Mouse (Mus musculus) ovary, adult 18-20 months (tissue): Measurements from ENCODE around the gene Myod1.

ENCODE experiments used
- DNase-seq: peaks from one replicate; pipeline ENCODE4 v3.0.0; 2022; ENCODE audit warnings: low spot score, mixed read lengths

Gene Myod1

GRCm38 (mm10) chr7:46376172-46377007, at the start of gene Myod1:
Gene Myod1, plus strand, starts transcription at chr7:46376474.
- no peak for DNase-seq

GRCm38 (mm10) chr7:46327896-46328295, 48.4 kb upstream of the Myod1 start:
- DNase-seq: no peak

GRCm38 (mm10) chr7:46337397-46337796, 38.9 kb upstream of the Myod1 start:
- no peak for DNase-seq

DNA sequence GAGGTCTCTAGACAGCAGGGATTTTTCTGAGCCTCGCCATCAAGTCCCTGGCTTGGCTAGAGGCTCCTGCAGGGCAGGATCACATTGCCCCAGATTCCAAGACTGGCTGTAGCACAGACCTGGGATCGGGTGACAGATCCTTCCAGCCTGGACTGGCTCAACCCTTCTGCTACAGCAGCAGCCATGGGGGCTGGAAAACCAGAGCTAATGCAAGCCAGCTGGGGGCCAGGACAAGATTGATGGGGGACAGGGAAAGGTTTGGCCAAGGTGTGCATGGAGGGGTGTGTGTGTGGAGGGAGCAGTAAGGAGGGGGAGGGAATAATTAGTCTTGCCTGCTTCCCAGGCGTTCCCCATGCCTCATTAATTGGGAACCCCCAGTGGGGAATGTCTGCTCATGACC, 36.5 kb upstream of the Myod1 start:
- DNase-seq: no peak

GRCm38 (mm10) chr7:46340295-46340694, 36.0 kb upstream of the Myod1 start:
- DNase-seq: no peak

GRCm38 (mm10) chr7:46341471-46341870, 34.8 kb upstream of the Myod1 start:
- no peak for DNase-seq

- DNase-seq: no peak
Observed at GRCm38 (mm10) chr7:46347692-46348091, 28.6 kb upstream of the Myod1 start.

DNA sequence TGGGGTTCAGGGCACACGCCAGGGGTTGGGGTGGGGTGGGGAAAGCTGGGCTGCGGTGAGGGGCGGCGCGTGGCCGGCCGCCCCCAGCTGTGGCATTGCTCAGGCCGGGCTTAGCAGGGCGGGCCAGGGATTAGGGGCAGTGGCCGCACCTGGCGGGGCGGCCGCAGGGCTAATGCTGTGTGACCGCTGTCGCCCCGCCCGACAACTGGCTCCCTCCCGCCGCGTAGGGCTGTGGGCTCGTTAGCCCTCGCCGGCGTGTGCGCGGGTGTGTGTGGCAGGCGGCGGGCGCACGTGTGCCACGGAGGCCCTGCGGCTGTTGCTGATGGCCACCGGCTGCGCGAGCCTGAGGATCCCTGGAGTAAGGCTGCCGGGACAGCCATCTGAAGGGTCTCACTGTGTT, 27.5 kb upstream of the Myod1 start:
- no peak for DNase-seq

GRCm38 (mm10) chr7:46350119-46350702, 26.1 kb upstream of the Myod1 start:
- DNase-seq: no peak

DNA sequence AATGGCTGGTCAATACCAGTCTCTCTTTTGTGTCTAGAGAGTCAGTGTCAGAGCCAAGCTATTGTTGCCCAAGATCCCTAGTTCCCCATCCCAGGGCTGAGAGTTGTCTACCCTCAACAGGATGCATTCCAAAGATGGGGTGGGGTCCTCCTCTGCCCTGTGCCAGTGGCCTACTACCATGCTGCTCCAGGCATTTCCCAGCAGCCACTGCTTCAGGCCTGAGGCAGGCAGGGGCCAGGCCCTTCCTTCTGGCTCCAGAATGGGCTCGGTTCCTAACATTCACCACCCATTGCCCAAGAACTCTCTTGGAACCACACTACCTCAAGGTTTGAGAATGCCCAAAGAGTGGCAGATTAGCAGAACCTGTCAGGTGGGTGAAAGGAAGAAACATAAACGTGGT, 23.5 kb upstream of the Myod1 start:
- DNase-seq: no peak

DNA sequence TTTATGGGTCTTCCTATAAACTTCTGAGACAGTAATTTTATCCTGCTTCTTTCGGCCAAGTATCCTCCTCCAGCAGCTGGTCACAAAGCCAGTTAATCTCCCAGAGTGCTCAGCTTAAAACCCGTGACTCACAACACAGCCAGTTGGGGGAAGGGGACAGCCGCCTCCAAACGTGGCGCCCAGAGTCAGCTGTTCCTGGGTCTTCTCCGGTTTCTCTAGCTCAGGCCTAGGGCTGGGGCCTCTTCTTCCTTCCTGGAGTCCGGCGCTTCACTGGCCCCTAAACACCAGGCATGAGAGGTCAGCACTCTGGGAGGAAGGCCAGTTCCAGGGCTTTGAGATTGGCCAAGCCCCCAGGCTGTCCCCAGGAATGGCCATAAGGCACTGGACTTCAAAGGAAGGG, 23.1 kb upstream of the Myod1 start:
- DNase-seq: no peak

DNA sequence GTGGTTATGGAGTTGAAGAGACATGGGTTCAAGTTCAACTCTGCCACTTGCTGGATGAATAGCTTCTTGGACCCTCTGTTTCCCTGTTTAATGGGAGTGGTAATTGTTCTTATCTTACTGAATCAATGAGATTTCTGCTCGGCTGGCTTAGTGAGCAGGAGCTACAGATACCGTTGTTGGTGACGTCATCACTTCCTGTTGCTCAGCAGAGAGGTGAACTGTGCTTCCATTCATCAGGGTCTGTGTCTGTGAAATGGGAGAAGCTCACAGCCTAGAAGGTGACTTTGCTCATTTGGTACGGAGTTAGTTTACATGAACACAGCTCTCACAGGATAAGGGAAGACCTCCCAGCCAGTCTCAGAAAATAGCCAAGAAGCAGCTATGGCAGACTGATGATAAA, 22.4 kb upstream of the Myod1 start:
- no peak for DNase-seq

DNA sequence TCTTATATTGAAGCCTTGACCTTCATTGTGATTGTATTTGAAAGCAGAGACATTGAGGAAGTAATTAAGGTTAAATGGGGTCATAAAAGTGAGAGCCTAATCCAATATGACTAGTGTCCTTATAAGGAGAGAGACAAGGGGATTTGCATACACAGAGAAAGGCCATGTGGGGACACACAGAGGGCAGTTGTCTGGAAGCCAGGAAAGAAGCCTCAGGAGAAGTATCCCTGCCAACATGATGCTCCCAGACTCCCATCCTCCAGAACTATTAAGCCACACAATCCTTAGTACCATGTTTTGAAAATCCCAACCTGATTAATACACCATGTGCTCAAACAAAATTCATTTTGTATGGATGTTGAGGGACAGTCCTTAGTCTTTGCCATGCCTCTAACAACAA, 14.5 kb upstream of the Myod1 start:
- DNase-seq: no peak

DNA sequence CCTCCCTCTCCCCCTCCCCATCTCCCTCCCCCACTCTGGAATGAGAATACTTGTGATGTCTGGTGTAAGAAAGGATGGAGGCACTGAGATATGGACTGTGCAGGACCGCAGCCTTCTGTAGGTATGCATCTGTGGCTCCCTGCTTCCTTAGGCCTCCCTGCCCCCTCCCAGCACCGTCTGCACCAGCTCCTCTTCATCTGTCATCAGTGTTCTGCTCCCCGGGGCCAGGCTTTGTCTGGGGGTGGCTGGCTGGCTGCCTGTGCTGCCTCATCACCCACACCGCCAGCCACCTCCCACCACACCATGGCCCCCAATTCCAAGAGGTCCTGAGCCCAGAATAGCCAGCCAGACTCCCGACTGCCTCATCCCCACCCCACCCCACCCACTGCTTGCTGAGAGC, 12.1 kb upstream of the Myod1 start:
- no peak for DNase-seq

- no peak for DNase-seq
Observed at GRCm38 (mm10) chr7:46365810-46366209, 10.5 kb upstream of the Myod1 start.

- no peak for DNase-seq
Observed at GRCm38 (mm10) chr7:46371104-46371503, 5.2 kb upstream of the Myod1 start.

DNA sequence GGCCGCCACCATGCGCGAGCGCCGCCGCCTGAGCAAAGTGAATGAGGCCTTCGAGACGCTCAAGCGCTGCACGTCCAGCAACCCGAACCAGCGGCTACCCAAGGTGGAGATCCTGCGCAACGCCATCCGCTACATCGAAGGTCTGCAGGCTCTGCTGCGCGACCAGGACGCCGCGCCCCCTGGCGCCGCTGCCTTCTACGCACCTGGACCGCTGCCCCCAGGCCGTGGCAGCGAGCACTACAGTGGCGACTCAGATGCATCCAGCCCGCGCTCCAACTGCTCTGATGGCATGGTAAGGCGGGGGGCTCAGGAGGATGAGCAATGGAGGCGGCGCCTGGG, 703 bp downstream of the Myod1 start:
- no peak for DNase-seq

DNA sequence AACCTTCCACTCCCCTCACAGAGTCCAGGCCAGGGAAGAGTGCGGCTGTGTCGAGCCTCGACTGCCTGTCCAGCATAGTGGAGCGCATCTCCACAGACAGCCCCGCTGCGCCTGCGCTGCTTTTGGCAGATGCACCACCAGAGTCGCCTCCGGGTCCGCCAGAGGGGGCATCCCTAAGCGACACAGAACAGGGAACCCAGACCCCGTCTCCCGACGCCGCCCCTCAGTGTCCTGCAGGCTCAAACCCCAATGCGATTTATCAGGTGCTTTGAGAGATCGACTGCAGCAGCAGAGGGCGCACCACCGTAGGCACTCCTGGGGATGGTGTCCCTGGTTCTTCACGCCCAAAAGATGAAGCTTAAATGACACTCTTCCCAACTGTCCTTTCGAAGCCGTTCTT, 1.8 kb downstream of the Myod1 start:
- no peak for DNase-seq

- no peak for DNase-seq
Observed at GRCm38 (mm10) chr7:46378983-46379382, 2.7 kb downstream of the Myod1 start.

- DNase-seq: no peak
Observed at GRCm38 (mm10) chr7:46380625-46381024, 4.4 kb downstream of the Myod1 start.

- no peak for DNase-seq
Observed at GRCm38 (mm10) chr7:46387430-46387829, 11.2 kb downstream of the Myod1 start.

- DNase-seq: no peak
Observed at GRCm38 (mm10) chr7:46389456-46390085, 13.3 kb downstream of the Myod1 start.

- DNase-seq: no peak
Observed at GRCm38 (mm10) chr7:46390226-46390625, 14.0 kb downstream of the Myod1 start.
